Mouse (Mus musculus): Measurements from ENCODE around the gene Csn1s1.

The Csn1s1 gene

DNA sequence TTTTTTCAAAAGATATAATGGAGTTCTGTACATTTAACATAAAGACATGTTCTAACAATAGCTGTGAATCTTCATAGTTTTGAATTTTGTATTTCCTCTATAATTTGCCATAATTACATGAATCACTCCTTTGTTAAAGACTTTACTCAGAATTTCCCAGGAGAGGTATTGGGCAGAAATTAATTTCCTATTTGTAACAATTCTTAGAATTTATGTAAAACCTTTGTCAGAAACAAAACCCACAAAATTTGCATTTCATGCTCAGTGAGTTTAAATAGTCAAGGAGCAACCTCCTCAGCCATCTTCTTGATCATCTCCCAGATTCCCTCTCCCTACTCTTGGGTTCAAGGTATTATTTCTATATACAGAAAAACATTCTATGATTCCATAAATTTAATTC lies at the start of gene Csn1s1:
Gene Csn1s1 (plus strand): TSS at position 301 of the 400 bp plus-strand sequence.
- no peak for DNase-seq (ENCODE audit: low spot score)

DNA sequence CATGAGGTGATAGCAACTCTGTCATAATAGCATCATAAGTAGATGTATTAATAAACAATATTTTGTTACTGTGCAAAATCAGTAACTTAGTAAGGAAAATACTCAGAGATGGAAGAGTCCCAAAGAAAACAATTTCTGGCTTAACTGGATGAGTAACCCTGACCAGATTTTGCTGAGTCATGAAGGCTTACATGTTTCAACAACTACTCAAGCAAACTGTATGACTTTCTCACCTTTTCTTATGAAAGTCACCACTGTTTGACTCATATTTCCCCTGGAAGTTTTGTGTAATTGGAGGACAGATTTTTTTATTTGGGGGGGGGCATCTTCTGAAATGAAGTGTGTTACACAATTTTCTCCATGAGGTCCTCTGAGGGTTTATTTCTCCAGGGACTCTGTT lies 43.3 kb upstream of the Csn1s1 start:
- DNase-seq (ENCODE audit: low spot score), result no peak

DNA sequence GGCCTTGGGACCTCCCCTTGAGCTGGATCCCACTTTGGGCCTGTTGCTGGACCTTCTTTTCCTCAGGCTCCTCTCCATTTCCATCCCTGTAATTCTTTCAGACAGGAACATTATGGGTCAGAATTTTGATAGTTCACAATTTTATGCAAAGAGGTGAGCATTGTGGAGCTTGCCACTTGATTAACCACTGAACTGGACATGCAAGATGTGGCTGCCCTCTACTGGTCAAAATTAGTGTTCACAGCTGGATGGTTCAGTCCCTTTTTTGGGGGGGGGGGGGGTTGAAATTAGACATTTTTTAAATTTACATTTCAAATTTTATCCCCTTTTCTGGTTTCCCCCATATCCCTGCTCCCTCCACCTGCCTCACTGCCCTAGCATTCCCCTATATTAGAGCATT lies 23.2 kb upstream of the Csn1s1 start:
- DNase-seq (ENCODE audit: low spot score), result no peak

DNA sequence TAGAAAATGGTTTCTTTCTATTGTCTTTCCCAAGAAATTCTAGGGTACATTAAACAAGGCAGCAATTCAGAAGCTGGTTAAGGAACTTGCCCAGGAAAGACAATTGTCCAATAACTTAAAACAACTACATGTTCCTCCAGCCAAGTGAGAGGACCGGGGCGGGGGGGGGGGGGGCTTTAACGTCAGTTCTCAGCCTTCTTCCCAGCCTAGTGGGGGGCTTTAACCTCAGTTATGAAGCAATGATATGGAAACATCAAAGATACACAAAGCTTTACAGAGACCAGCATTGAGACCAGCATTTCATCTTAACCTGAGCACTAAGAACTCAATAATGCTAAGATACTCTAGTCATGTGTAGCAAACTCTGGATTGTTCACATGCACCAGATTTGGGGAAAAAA lies 33.5 kb downstream of the Csn1s1 start, which contains the start of gene Csn2:
Gene Csn2 (minus strand): TSS at position 101 of the 400 bp plus-strand sequence.
- DNase-seq (ENCODE audit: low spot score), result no peak

DNA sequence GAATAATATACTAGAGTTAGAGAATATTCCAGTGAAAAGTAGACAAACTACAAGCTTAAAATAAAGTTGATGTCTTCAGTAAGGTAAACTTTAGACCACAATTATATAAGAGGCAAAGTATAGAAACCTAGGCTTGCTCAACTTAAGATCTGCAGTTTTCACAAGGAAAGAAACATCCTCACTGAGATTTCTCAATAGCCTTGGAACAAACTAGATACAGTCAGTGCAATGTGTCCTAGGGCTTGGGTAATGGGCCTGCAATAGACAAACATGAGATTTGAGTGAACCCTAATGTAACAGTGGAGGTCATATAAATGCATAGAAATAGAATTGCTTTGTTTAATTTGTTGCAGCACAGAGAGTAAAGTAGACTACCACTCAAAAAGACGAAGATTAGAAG lies 39.9 kb downstream of the Csn1s1 start:
- DNase-seq (ENCODE audit: low spot score), result no peak

Measured in lung, postnatal 25 days (tissue).